Mouse (Mus musculus): ENCODE measurements around the gene Zmiz2.

DNA sequence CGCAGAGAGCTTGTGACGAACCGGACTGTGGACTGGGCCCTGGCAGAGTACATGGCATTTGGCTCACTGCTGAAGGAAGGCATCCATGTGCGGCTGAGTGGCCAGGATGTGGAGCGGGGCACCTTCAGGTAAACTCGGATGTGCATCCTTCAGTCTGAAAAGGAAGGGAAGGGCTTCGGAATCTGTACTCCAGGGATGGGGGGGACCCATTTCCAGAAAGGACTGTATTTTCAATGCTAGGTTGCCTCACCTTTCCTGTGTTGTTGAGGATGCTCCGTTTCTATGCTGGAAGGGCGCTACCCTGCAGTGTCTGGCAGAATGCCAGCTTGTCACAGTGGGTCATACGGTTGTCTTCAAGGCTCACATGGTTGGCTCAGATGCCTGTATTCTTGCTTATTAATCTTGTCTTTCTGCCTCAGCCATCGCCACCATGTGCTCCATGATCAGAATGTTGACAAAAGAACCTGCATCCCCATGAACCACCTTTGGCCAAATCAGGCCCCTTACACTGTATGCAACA, 40.1 kb upstream of the Zmiz2 start:
- TF ChIP-seq CTCF (IDR thresholded peaks at IDR 0.05; ENCODE audit: borderline replicate concordance, insufficient read depth, low read length) (no peak), POLR2A (IDR thresholded peaks at IDR 0.05; ENCODE audit: low read depth, low read length) (no peak)

Data from embryonic fibroblast, embryonic 13.5 days (primary cell).